Mouse (Mus musculus) thymus, postnatal 25 days (tissue): Measurements from ENCODE around the gene Selenok.

ENCODE experiments used
- DNase-seq: peaks from one replicate; pipeline ENCODE4 v3.0.0; 2022

Selenok gene

DNA sequence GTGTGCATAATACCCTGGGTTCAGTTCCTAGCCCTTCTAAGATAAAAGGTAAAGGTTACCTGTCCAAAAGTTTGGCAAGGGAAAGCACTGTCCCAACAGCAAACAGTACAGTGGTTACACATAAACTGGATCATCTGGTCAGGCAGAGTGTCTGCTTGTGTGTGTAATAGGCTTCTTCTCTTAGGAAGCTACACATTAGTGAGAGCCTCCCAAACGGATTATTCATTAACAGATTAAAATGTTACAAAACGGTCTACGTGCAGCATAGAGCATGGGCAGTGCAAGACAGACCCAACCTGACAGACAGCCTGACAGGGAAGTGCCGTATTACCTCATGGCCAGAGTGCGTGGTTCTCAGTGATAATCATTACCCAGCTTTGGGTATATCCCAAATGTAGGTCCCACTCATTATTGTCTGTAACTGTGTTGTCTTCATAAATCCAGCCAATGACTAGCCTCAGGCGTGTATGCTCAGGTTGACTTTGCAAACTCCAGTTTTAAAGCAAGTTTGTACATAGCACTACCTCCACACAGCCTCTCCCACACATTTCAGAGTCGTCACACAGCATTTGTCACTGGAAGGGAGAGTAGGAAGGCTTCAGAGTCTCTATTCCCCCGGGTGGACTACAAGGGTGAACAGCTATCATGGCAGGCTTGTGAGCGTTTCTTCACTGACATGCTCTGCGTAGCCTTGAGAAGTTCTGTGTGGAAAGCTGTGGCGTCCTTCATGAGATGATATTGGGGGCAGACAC lies 28.1 kb downstream of the Selenok start:
- no peak for DNase-seq

DNA sequence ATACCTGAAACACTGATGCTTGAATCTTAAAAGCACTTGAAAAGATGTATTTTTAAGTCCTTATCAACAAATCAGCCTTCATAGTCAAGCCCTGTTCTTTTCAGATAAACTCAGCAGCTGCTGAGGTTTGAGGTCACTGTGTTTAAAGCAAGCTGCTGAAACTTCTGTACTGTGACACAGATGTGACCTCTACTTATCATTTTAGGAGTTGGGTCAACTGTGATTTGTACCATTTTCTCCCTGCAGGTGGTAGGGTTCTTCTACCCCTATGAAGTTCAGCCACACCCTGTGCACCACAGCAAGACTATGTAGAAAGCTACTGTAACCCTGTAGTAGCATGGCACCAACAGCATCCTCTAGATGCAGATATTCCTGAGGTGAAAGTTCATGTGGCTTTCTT lies 29.2 kb downstream of the Selenok start:
- DNase-seq: no peak

DNA sequence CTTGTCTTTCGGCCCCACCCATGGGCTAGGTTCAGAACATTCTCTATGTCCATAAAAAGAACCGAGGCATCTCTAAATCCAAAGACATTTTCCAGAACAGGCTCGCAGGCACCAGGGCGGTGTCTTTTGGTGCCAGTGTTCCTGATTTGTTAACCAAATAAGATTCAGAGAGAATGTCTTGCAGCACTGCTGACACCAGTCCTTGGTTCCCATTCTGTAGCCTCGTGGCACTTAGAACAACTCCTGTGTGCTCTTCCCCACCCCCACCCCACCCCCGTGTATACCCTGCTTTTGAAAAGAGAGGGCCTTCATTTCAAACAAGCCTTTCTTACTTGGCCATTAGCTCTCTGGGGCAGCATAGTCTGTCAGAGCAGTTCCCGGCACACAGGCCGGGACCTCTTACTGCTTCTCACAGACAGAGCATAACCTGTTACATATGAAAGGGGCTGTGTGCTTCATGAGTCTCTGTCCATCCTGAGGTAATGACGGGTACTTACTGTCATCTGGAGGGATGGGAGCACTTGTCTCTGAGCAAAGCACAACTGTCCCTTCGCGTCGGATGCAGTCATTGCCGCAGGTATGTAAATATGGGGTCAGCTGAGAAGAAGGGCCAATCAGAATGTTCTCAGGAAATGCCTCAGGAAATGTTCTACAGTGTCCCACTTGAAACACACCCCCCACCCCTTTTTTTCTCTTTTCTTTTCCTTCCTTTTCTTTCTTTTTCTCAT lies 30.8 kb downstream of the Selenok start:
- no peak for DNase-seq

DNA sequence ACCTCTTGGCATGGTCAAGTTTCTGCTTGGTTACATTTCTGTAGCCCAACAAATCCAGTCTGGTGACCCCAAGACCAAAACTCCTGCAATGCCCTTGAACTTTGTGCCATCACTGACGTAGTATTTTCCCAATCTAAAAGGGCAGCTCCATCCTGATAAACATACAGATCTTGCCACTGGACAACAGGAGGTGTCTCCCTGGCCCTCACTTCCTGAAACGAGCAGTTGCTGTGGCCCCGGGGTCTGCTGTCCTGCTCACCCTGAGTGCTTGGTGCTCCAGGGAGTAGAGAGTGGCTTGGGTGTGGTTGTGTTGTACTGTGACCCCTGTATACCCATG lies 31.3 kb downstream of the Selenok start:
- DNase-seq: no peak

DNA sequence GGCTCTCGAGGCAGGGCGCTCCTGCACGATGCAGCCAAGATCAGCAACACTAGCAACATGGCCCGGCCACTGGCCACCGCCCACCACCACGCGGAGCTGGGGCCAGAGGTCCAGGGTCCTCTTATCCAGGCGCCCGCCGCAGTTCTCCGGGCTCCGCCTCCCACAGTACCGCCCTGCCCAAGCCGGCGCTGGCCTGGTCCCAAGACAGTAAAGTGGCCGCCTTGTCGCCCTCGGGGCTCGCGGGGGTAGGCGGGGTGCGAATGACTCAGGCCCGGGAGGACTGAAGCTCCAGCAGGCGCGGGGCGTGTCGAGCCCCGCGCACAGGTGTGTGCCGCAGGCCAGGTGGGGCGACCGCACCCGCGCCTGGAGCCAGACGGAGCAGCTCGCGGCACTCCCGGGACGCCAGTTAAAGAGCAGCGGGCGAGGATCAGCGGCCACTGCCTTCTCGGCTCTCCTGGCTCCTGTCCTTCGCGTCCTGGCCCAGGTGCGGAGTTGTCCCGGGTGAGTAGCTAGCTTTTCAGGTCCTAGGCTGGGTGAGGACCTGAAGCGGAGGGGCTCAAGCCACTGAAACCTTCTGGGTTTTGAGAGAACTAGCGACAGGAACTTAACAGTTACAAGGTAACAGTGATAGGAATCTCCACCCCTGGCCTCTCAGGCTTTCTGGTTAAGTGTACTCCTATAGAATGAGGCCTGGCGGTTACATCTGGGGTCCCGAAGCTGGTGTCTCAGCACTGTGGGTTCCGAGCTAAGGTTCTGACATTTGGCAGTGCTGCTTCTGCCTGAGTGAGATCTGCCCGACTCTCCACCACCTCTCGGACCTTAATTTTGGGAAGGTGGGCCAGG lies 40.8 kb downstream of the Selenok start, which contains the start of the genes Il17rb and Chdh:
TSS of gene Il17rb (minus strand) at position 164 of the 843 bp plus-strand sequence.
TSS of gene Chdh (plus strand) at position 291 of the 843 bp plus-strand sequence.
- peak; percentile 59 for DNase-seq

DNA sequence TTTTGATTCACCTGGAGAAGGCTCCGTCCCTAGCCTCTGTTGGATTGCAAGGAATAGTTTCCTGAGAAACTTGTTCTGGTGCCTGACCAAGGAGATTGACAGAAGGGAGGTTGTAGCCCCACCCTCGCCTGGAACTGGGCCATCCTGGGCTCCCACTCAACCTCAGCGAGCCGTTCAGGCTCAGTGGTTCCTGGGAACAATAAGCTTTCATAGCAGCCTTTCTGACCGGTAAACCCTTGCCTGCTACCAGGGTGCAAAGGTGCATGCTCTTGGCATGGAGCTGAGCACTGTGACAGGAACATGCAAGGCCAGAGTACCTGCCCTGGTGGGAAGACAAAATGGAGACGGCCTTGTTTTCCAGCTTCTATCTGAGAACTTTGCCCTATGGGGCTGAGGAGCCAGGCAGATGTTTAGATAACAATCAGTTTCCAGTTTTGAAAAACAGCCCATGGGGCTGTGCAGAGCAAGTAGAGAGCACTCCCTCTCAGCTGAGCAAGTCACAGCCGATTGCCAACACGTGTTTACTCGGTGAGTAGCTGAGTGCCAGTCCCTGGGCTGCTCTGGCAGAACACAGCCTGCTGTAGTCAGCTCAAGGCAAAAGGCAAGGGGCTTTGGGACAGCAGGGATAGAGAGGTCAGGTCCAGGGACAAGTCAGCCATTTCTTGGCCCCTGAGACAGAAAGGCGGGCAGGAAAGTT lies 41.9 kb downstream of the Selenok start:
- DNase-seq: peak; percentile 59

DNA sequence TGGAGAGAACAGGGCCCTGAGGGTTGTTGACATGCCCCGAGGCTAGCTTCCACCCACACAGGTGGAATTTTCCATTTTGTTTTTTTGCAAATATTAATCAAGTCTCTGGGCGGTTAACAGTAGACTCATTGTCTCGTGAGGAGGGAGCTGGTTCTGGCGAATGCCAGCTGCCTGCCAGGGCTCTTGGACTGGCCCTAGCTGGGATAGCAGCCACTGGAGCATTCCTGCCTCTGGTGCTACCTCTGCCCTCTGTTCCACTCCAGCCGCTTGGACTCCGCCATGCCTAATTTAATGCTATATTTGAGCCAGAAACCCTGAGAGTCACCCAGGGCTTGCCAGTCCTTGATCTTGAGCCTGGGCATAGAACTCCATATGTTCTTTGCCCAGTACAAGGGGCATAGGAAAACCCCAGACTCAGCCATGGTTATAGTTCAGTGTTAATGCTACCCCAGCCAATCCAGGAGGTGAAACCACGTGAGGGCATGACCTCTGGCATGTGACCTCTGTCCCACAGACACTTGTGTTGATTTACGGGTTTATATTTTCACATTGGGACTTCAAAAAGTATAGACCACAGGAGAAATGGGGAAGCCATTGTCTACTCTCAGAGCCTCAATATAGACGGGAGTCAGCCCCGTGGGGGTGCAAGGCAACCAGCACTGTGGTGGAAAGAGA lies 43.9 kb downstream of the Selenok start:
- no peak for DNase-seq

DNA sequence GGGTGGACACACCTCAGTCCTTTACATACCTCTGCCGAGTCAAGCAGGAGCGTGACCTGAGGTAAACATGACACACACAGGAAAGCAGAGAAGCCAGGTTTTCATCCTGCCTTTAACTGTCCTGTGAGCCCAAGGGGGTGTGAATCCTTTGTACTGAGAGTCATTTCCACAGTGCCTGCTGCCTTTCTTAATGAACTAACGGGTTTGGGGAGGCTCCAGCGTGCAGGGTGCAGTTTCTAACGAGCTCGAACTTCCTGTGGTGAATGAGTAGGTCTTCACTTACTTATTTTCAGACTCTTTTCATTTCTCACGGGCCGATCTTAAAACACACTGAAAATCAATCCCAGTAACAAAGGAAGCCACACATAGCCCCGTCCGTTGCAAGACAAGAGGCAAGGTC lies 46.4 kb downstream of the Selenok start:
- peak; percentile 58 for DNase-seq

DNA sequence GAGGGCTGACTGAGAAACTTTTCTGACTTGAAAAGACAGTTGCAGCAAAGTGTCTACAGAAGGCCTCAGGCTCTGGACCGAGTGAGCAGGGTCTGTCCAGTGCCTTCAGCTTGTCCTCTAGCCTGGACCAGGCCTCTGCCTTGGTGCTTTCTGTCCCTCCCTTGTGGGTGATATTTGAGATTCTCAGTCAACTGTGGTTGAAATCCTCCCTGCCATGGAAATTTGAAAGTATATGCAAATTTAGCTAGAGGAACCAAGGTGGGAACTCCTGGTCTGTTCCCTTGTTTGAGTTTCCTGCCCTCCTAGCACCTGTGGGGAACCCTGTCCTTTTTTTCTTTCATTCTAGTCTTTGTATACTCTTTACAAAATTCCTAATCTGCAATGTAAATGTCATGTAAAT lies 46.9 kb downstream of the Selenok start:
- DNase-seq: no peak

DNA sequence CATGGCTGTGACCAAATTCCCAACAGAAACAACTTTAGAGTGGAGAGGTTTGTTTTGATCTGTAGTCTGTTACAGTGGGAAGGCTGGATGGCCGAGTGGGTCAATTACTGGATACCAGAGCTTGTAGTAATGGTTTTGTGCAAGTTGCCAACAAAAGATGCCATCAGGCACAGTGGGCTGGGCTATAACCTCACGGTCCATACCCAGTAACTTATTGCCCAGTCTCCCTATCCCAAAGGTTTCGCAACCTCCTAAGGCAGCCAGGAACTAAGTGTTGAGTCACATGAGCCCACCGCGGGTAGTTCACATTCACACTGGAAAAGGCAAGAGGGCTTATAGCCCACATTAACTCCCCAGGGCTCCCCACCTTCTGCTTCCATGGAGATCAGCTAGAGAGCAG lies 48.6 kb downstream of the Selenok start:
- DNase-seq: no peak

DNA sequence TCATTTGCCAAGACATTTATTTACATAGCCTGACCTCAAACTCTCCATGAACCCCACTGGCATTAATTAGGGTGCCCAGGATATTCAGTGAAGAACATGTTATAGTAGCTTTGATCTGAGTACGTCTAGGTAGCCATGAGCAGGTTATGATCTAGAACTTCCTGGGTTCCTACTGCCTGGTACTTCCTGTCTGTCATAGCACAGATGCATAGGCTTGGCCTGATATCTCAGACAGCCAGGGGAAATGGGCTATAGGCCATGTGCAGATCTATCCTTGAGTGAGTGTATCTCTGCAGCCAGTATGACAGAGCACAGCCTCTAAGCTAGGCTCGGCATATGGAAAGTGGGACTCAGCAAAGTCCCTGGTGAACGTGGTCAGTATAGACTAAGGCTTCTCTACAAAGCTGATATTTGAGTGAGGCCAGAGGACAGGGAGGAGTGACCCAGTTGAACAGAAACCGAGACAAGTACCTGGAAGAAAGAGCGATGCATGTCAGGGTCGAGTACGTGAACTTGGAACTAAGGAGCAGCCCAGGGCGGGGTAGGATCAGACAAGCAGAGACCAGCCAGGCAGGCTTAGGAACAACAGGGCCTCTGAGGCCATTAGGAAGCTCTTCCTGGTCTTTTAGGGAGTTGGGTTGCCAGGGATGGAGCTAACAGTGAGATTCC lies 49.8 kb downstream of the Selenok start:
- no peak for DNase-seq

DNA sequence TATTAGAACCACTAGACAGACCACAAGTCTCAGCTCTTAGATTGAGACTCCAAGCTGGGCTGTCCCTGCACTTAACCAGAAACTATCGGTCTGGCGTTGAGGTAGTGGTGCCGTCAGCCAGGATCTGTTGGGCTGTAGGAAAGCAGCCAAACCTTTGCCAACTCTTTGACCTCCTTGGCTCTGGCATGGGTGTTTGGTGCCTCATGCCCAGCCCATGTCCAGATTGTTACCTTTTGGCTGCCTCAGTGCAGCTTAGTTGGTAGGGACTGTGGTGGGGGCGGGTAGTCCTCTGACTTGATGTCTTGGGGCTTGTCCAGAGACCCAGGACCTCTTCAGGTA lies 50.3 kb downstream of the Selenok start:
- no peak for DNase-seq

DNA sequence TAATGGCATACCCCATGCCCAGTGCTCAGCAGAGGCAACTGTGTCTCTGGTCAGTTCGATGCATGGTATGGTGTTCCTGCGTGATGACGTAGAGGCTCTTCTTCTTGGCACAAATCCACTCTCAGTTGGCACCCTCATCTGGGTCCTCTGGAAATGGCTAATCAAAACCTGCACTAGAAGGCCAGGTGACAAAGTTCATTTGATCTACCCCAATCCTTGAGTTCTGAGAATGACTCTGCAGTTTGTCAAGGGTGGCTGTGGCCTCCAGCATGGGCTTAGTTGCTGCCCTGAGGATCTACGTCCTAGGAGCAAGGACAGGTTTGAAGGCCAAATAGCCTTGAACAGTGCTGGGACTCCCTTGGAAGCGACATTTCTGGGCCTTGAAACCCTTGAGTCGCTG lies 50.7 kb downstream of the Selenok start:
- no peak for DNase-seq

DNA sequence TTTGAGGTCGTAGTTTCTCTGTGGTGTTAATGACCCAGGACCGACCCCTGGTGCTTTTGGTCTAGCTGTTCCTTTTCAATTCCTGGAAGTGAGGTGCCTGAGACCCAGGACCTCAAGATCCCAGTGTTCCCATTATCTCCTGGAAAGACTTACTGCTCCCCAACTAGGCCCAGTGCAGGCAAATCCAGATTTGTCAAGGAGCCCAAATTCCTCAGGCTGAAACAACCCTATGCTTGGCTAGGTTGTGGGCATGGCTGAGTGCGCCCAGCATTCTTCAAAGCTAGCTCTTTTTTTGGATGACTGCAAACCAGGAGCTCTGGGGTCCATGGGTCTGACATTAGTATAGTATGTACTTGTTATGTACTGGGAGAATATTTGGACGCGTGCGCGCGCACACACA lies 51.3 kb downstream of the Selenok start:
- no peak for DNase-seq

DNA sequence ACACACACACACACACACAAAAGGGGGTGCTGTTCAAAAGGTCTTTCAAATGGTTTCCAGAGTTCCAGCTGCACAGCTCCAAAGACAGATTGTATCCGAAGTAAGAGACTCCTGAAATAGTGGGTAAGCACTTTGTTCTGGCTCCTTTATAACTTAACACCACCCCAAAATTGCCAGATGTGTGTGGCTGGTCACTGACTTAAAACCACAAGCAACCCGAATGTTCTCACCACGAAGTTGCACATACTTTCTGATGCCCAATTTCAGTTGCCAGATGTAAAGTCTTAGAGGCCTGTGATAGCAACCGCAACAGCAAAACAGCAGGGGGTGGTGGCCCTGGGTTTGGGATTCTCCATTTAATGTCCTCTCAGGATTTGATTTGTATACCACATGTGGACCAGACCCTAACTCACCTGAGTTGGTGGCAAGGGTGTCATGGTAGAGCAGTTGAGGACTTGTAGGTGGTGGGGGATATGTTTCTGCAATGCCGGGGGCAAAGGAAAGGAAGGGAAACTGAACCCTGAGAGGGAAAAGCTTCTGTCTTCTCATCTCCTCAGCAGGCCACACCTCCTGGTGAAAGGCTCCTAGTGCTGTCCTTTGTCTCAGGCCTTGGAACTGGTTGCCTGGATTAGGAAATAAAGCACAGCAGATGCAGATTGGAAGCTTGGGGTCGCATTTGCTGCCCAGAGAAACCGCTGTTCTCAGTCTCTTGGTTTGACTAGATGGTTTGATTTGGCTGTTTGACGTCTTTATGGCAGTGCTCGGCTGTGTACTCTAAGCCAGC lies 51.9 kb downstream of the Selenok start:
- DNase-seq: no peak

DNA sequence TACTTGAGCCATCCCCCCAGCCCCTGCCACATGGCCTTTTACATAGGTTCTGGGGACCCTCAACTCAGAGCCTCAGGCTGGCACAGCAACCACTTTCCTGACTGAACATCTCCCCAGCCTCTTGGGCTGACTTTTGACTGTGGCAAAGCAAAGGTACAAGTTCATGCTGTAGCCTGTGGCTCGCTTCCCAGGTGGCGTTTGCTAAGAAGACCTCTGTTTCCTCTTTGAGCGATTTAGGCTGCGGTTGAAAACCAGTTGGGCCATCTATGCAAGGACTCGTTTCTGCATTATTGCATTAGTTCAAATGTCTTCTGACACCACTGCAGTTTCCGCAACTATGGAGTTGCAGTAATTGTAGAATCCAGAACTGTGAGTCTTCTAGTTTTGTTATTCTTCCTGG lies 54.4 kb downstream of the Selenok start:
- peak; percentile 55 for DNase-seq

DNA sequence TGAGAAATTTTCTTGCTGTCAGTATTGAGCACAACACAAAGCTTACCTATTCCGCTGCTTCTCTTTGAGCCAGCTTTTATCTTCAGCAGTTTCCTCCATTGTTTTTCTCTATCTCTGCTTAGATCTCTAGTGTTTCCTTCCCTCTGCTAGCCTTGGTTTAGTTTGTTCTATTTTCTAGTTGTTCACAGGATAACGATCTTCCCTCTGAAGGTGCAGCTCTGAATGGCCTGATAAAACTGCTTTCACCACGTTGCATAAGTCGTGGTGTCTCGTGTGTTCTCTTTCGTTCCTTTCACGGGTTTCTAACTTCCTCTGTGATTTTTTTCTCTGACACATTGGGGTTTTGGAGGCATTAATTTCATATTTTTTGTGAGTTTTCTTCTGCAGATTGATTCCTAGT lies 56.3 kb downstream of the Selenok start:
- DNase-seq: no peak
